Mouse (Mus musculus) heart, embryonic 12.5 days (tissue): ENCODE measurements around the gene Alg9. TPM values are rescaled to one million over a fixed set of nuclear protein-coding genes. Genes with fewer than 3 reads are reported as not detected.

Experiments used
- ATAC-seq: fragments of 200-750 bp; cut with Nextera tagmentation; 2 replicates; pipeline ENCODE4 v1.8.0; 2017; ENCODE audit warnings: moderate TSS enrichment, moderate library complexity; ENCODE audit not compliant: insufficient number of reproducible peaks, low FRiP score
- H3K27ac ChIP-seq: fragments of 300-500 bp; sonication (generic); 2 replicates; pipeline ENCODE4 v1.5.1; 2016; ENCODE audit warnings: mild to moderate bottlenecking, moderate library complexity; ENCODE audit not compliant: poor library complexity, severe bottlenecking
- H3K27me3 ChIP-seq: fragments of 300-500 bp; sonication (generic); replicated peaks from 2 replicates; pipeline ENCODE4 v1.6.1; 2016; ENCODE audit warnings: mild to moderate bottlenecking, moderate library complexity
- H3K36me3 ChIP-seq: fragments of 300-500 bp; sonication (generic); 2 replicates; pipeline ENCODE4 v1.6.1; 2016; ENCODE audit warnings: mild to moderate bottlenecking, moderate library complexity
- H3K4me1 ChIP-seq: fragments of 300-500 bp; sonication (generic); replicated peaks from 2 replicates; pipeline ENCODE4 v1.6.1; 2016; ENCODE audit warnings: mild to moderate bottlenecking
- H3K4me2 ChIP-seq: fragments of 300-500 bp; sonication (generic); 2 replicates; pipeline ENCODE4 v1.6.1; 2016; ENCODE audit warnings: mild to moderate bottlenecking, moderate library complexity
- H3K4me3 ChIP-seq: fragments of 300-500 bp; sonication (generic); 2 replicates; pipeline ENCODE4 v1.5.1; 2016; ENCODE audit warnings: mild to moderate bottlenecking
- H3K9ac ChIP-seq: fragments of 300-500 bp; sonication (generic); 2 replicates; pipeline ENCODE4 v1.6.1; 2016; ENCODE audit warnings: mild to moderate bottlenecking, moderate library complexity
- H3K9me3 ChIP-seq: fragments of 300-500 bp; sonication (generic); replicated peaks from 2 replicates; pipeline ENCODE4 v1.6.1; 2016; ENCODE audit warnings: mild to moderate bottlenecking, moderate library complexity
- WGBS: fragments of 180-500 bp; shearing (Covaris S2); methylation state at CpG from one replicate; pipeline ENCODE4 v1.1.7; 2016; 5-methylcytosine and 5-hydroxymethylcytosine counted together
- polyA plus RNA-seq: library from polyadenylated mRNA; unstranded; fragments of >200 nt; fragmentation: Nextera tagmentation; extraction: Ambion mirVana; gene quantifications from 2 replicates; pipeline ENCODE4 v1.2.1, GENCODE M21; 2016

The Alg9 gene
- polyA plus RNA-seq, 1 experiment from 2014 or later = 38.6 TPM

- no peak for ATAC-seq
- no peak overlapping the region for H3K4me2 ChIP-seq
Observed at GRCm38 (mm10) chr9:50763331-50763730, 11.5 kb upstream of the Alg9 start.

GRCm38 (mm10) chr9:50767531-50768106 is 7.2 kb upstream of the Alg9 start:
- H3K4me3 ChIP-seq = peak overlapping the region; percentile 62
- H3K27me3 ChIP-seq = no peaks in the 10 kb centered on the region
- no peaks in the 10 kb centered on the region for H3K9me3 ChIP-seq
- peak overlapping the region; percentile 70 for H3K9ac ChIP-seq
- WGBS = 6% methylated on average over 17 of the region's 17 CpGs
- peak; percentile 1; the same call in 1 of the 2 replicates for ATAC-seq
- peaks cover 13% of the 10 kb centered on the region for H3K4me1 ChIP-seq
- peak overlapping the region; percentile 92 for H3K4me2 ChIP-seq
- H3K36me3 ChIP-seq = peaks cover 10% of the 10 kb centered on the region
- peak overlapping the region; percentile 91 for H3K27ac ChIP-seq

More at GRCm38 (mm10) chr9:50763331-50763730, 11.5 kb upstream of the Alg9 start:
- Histone ChIP-seq H3K27ac (no peak overlapping the region), H3K9ac (no peak overlapping the region), H3K9me3 (no peaks in the 10 kb centered on the region), H3K4me1 (peaks cover 4% of the 10 kb centered on the region), H3K4me3 (no peak overlapping the region), H3K36me3 (no peaks in the 10 kb centered on the region; the same call in 1 of the 2 replicates), H3K27me3 (no peaks in the 10 kb centered on the region)
- 64% methylated on average over 1 of the region's 1 CpGs for WGBS

- peak within 1 kb of the TSS; percentile 70 for H3K9ac ChIP-seq
- peaks cover 10% of the 10 kb centered on the region for H3K36me3 ChIP-seq
- peak within 1 kb of the TSS; percentile 62 for H3K4me3 ChIP-seq
- ATAC-seq = peak; percentile 98
- H3K4me2 ChIP-seq = peak within 1 kb of the TSS; percentile 92
- H3K27ac ChIP-seq = peak within 1 kb of the TSS; percentile 91
- no peaks in the 10 kb centered on the region for H3K9me3 ChIP-seq
- WGBS = 3% methylated on average over 59 of the region's 59 CpGs
- H3K27me3 ChIP-seq = no peaks in the 10 kb centered on the region
- H3K4me1 ChIP-seq = peaks cover 13% of the 10 kb centered on the region
Observed at GRCm38 (mm10) chr9:50768107-50769002, 6.5 kb upstream of the Alg9 start, which contains the start of gene Fdxacb1. Fdxacb1 (plus strand) TSS chr9:50768236.

- Histone ChIP-seq H3K9me3 (no peaks in the 10 kb centered on the region), H3K27ac (no peak overlapping the region), H3K4me1 (peaks cover 13% of the 10 kb centered on the region), H3K36me3 (peaks cover 10% of the 10 kb centered on the region), H3K4me2 (no peak overlapping the region), H3K4me3 (no peak overlapping the region), H3K9ac (no peak overlapping the region), H3K27me3 (no peaks in the 10 kb centered on the region)
- WGBS = 64% methylated on average over 2 of the region's 2 CpGs
- no peak for ATAC-seq
Observed at GRCm38 (mm10) chr9:50770011-50770410, 4.8 kb upstream of the Alg9 start.

- no peak overlapping the region for H3K4me3 ChIP-seq
- H3K27me3 ChIP-seq = no peaks in the 10 kb centered on the region
- peaks cover 17% of the 10 kb centered on the region for H3K36me3 ChIP-seq
- peaks cover 15% of the 10 kb centered on the region for H3K4me1 ChIP-seq
- no peak for ATAC-seq
- 73% methylated on average over 4 of the region's 4 CpGs for whole genome bisulfite sequencing
- peak overlapping the region; percentile 33; the same call in 1 of the 2 replicates for H3K4me2 ChIP-seq
- no peaks in the 10 kb centered on the region for H3K9me3 ChIP-seq
- no peak overlapping the region for H3K27ac ChIP-seq
- H3K9ac ChIP-seq = 0 out of 2 replicates have a peak overlapping the region, but pooled peaks have one; percentile 28
Observed at GRCm38 (mm10) chr9:50774026-50774462, 775 bp upstream of the Alg9 start.

- ATAC-seq = peak; percentile 51
- peak overlapping the region; percentile 88 for H3K4me3 ChIP-seq
- H3K27me3 ChIP-seq = no peaks in the 10 kb centered on the region
- H3K9me3 ChIP-seq = no peaks in the 10 kb centered on the region
- peak overlapping the region; percentile 60; the same call in 1 of the 2 replicates for H3K27ac ChIP-seq
- peaks cover 31% of the 10 kb centered on the region for H3K36me3 ChIP-seq
- WGBS = under 1% methylated on average over 27 of the region's 30 CpGs
- peak overlapping the region; percentile 82 for H3K4me2 ChIP-seq
- peak overlapping the region; percentile 92 for H3K9ac ChIP-seq
- H3K4me1 ChIP-seq = peaks cover 8% of the 10 kb centered on the region
Observed at GRCm38 (mm10) chr9:50775662-50776126, 875 bp downstream of the Alg9 start.

GRCm38 (mm10) chr9:50776162-50776760 is 1.4 kb downstream of the Alg9 start:
- H3K4me3 ChIP-seq = peak overlapping the region; percentile 88
- peak overlapping the region; percentile 82 for H3K4me2 ChIP-seq
- peaks cover 34% of the 10 kb centered on the region for H3K36me3 ChIP-seq
- H3K4me1 ChIP-seq = peaks cover 8% of the 10 kb centered on the region
- no peak overlapping the region for H3K27ac ChIP-seq
- H3K9ac ChIP-seq = peak overlapping the region; percentile 92
- WGBS = 54% methylated on average over 11 of the region's 11 CpGs
- no peak for ATAC-seq
- no peaks in the 10 kb centered on the region for H3K27me3 ChIP-seq
- no peaks in the 10 kb centered on the region for H3K9me3 ChIP-seq

GRCm38 (mm10) chr9:50782155-50782554 is 7.3 kb downstream of the Alg9 start:
- no peak overlapping the region for H3K27ac ChIP-seq
- no peak overlapping the region for H3K4me3 ChIP-seq
- H3K27me3 ChIP-seq = no peaks in the 10 kb centered on the region
- no peak for ATAC-seq
- no peaks in the 10 kb centered on the region for H3K9me3 ChIP-seq
- no peak overlapping the region for H3K4me2 ChIP-seq
- H3K36me3 ChIP-seq = peaks cover 84% of the 10 kb centered on the region
- 66% methylated on average over 2 of the region's 2 CpGs for WGBS
- H3K9ac ChIP-seq = no peak overlapping the region
- H3K4me1 ChIP-seq = no peaks in the 10 kb centered on the region

GRCm38 (mm10) chr9:50795266-50795665 is 20.4 kb downstream of the Alg9 start:
- ATAC-seq = no peak
- Histone ChIP-seq H3K27me3 (no peaks in the 10 kb centered on the region), H3K4me3 (no peak overlapping the region), H3K9ac (no peak overlapping the region), H3K36me3 (peaks cover 57% of the 10 kb centered on the region), H3K27ac (no peak overlapping the region), H3K4me2 (no peak overlapping the region), H3K4me1 (no peaks in the 10 kb centered on the region), H3K9me3 (no peaks in the 10 kb centered on the region)
- WGBS = 92% methylated on average over 3 of the region's 3 CpGs

- H3K4me2 ChIP-seq = no peak overlapping the region
- no peak overlapping the region for H3K9ac ChIP-seq
- H3K27ac ChIP-seq = no peak overlapping the region
- ATAC-seq = no peak
- H3K27me3 ChIP-seq = no peaks in the 10 kb centered on the region
- no peaks in the 10 kb centered on the region for H3K4me1 ChIP-seq
- 90% methylated on average over 8 of the region's 8 CpGs for WGBS
- H3K4me3 ChIP-seq = no peak overlapping the region
- H3K9me3 ChIP-seq = no peaks in the 10 kb centered on the region
- peaks cover 53% of the 10 kb centered on the region for H3K36me3 ChIP-seq
Observed at GRCm38 (mm10) chr9:50796776-50797175, 22.0 kb downstream of the Alg9 start.

GRCm38 (mm10) chr9:50797641-50798040 is 22.8 kb downstream of the Alg9 start:
- H3K36me3 ChIP-seq = peaks cover 51% of the 10 kb centered on the region
- 88% methylated on average over 7 of the region's 7 CpGs for WGBS
- H3K27me3 ChIP-seq = no peaks in the 10 kb centered on the region
- no peak overlapping the region for H3K4me3 ChIP-seq
- no peak for ATAC-seq
- H3K9me3 ChIP-seq = no peaks in the 10 kb centered on the region
- no peak overlapping the region for H3K4me2 ChIP-seq
- no peaks in the 10 kb centered on the region for H3K4me1 ChIP-seq
- no peak overlapping the region for H3K27ac ChIP-seq
- H3K9ac ChIP-seq = no peak overlapping the region
